Mouse (Mus musculus) brown adipose tissue, adult 24 weeks (tissue): ENCODE measurements around the gene Cabp4. TPM values are rescaled to one million over a fixed set of nuclear protein-coding genes. Genes with fewer than 3 reads are reported as not detected.

Source experiments
- H3K27ac ChIP-seq: fragments of 200-500 bp; replicated peaks from 2 replicates; pipeline ENCODE4 v1.5.1; 2012; ENCODE audit warnings: low read depth, mild to moderate bottlenecking, low read length
- H3K4me1 ChIP-seq: fragments of 200-500 bp; 2 replicates; pipeline ENCODE4 v1.6.1; 2012; ENCODE audit warnings: low read length, mixed read lengths; ENCODE audit not compliant: control insufficient read depth, insufficient read depth, insufficient read length
- H3K4me3 ChIP-seq: fragments of 200-500 bp; 2 replicates; pipeline ENCODE4 v1.5.1; 2012; ENCODE audit warnings: low read depth, mild to moderate bottlenecking, low read length, moderate library complexity; ENCODE audit not compliant: insufficient read depth
- polyA plus RNA-seq: library from polyadenylated mRNA; stranded (reverse); fragments of >200 nt; gene quantifications from 2 replicates; pipeline ENCODE4 v1.2.4, GENCODE M21; 2012; ENCODE audit not compliant: missing spikeins, insufficient read depth, insufficient read length

Cabp4 gene
- polyA plus RNA-seq, 1 experiment = not detected

DNA sequence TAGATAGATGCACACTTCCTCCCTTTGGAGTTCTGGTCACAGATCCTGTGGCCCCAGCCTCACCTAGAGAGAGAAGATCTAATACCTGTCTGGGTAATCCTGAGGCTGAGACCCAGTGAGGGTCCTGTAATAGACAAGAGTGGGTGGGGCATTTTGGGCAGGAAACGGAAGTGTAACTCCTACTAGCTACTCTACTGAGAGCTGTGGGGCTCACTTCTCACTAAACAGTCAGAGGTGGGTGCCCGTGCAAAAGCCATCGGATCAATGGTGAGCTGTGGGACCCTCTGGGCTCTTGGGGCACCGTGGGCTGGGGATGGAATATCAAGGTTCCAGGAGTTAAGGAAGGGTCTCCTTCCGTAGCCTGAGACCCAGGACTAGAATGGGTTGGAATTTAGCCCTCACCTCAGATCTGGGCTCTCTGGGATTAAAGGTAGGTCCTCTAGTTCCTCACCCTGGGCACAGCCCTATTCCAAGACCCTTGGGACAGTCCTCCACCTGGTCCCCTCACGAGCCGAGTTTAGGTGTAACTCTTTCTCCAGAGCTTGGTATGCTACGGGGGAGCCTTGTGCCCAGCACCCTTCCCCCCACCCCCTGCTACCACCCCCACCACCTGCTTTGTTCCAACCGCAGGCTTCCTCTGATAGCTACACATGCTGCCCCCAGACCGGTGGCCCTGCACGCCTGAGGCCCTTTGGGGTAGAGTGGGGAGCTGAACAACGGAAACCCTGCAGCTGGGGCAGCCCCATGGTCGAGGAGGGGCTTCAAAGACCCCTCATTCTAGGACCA lies 10.8 kb upstream of the Cabp4 start:
- Histone ChIP-seq H3K4me1 (peaks cover 10% of the 10 kb centered on the region), H3K27ac (no peak overlapping the region), H3K4me3 (0 out of 2 replicates have a peak overlapping the region, but pooled peaks have one; percentile 2)

DNA sequence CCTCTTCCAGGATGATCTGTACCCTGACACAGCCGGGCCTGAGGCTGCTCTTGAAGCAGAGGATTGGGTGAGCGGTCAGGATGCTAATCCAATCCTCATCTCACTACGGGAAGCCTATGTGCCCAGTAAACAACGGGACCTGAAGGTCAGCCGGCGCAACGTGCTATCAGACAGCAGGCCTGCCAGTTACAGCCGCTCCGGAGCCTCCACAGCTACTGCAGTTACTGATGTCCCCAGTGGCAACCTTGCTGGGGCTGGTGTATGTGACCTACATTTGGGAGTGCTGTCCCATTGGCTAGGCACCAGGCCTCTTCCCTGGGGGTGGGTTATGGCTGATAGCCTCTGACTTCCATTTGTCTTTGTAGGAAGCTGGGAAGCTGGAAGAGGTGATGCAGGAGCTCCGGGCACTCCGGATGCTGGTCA lies 9.4 kb upstream of the Cabp4 start, which contains the start of gene Ptprcap:
TSS of gene Ptprcap (plus strand) at position 373 of the 423 bp plus-strand sequence.
- peaks cover 15% of the 10 kb centered on the region for H3K4me1 ChIP-seq
- 0 out of 2 replicates have a peak within 1 kb of the TSS, but pooled peaks have one; percentile 2 for H3K4me3 ChIP-seq
- H3K27ac ChIP-seq = no peak within 1 kb of the TSS

DNA sequence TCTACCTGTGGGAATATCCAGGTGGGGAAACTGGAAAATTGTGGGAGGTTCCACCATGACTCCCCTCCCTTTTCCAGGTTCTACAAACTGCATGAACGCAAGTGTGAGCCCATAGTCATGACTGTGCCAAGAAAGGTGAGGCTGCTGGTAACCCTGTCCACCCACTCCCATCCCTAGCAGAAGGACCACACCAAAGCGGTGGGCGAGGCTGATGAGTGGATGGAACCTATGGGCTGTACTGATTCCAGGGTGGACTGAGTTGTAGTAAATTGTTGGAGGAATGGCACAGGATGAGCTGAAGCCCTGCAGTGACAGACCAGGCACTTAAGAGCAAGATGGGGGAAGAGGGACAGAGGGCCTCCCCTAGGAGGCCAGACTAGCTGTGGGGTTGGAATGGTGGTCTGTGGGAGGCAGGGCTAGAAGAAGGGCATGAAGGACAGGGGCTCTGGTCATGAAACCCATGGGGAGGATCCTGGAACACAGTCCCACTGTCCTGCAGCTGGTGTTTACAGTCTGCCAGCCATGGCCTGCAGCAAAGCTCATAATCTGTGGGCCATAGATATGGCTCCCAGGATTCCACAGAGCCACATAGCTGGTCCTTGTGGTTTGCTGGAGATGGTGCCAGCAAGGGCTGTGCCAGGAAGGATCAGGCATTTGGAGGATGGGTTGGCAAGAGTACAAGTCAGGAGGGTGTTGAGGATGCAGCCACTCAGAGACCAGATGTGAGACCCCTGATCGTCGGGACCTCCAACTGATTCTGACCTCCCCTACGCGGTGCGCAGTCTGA lies 8.8 kb upstream of the Cabp4 start:
- Histone ChIP-seq H3K4me1 (peaks cover 20% of the 10 kb centered on the region), H3K4me3 (no peak overlapping the region), H3K27ac (no peak overlapping the region)

DNA sequence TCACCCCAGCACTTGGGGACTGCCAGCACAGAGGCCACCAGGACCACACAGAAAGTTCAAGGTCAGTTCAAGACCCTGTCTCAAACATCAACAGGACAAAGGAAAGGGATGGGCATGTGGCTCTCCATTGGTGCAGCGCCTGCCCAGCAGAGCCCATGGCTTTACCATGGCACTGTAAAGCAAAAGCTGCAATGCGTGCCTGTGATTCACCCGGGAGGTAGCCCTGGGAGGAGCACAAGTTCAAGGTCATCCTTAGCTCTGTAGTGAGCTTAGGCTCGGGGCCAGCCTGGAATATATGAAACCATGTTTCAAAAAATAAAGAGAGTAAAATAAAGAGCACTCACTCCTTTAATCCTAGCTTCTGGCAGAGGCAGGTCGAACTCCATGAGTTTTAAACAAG lies 8.1 kb upstream of the Cabp4 start:
- Histone ChIP-seq H3K4me1 (peaks cover 26% of the 10 kb centered on the region), H3K4me3 (no peak overlapping the region), H3K27ac (no peak overlapping the region)

DNA sequence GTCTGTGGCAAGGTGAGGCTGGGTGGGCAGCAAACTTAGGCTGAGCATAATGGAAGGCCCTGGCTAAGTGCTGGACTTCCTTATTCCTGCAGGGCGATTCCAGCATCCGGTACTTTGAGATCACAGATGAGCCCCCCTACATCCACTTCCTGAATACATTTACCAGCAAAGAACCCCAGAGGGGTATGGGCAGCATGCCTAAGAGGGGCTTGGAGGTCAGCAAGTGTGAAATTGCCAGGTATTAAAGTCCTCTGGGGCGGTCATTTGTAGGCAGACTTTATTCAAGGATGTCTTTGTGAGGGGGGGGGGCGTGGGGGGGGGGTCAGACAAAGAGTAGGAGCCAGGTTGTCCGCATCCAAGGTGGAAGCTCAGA lies 7.6 kb upstream of the Cabp4 start:
- Histone ChIP-seq H3K27ac (no peak overlapping the region), H3K4me3 (no peak overlapping the region), H3K4me1 (peaks cover 28% of the 10 kb centered on the region)

DNA sequence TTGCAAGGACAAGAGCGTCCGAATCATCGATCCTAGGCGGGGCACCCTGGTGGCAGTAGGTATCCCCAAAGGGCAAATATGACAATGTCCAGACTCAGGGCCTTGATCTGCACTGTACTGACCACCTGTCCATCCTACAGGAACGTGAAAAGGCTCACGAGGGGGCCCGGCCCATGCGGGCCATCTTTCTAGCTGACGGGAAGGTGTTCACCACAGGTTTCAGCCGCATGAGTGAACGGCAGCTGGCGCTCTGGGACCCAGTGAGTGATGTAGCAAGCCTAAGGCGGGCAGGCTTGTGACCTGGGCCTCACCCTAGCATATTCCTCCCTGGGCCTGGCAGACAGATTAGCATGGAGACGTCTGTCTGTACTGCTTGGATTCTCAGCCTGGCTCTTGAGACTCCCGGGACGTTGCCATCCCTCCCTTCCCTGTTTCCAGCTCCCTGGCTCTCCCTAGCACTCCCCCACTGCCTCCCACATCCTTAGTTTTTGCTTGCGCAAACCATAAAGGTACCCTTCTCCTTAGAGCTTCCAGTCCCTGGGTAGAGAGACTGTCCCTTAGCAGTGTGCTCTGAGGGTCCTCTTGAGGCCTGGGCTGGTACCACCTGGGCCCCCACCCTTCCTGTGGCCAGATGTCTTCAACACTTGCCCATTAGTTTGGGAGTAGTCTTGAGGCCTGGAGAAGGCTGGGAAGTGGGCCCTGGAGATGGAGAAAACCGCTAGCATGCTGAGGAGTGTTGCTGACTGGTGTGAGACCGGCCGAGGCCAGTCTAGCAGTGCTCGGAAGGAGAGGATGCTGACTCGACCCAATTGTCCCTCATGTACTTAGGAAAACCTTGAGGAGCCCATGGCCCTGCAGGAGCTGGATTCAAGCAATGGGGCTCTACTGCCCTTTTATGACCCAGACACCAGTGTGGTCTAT lies 7.0 kb upstream of the Cabp4 start:
- no peak overlapping the region for H3K4me3 ChIP-seq
- H3K4me1 ChIP-seq = peaks cover 31% of the 10 kb centered on the region
- no peak overlapping the region for H3K27ac ChIP-seq

DNA sequence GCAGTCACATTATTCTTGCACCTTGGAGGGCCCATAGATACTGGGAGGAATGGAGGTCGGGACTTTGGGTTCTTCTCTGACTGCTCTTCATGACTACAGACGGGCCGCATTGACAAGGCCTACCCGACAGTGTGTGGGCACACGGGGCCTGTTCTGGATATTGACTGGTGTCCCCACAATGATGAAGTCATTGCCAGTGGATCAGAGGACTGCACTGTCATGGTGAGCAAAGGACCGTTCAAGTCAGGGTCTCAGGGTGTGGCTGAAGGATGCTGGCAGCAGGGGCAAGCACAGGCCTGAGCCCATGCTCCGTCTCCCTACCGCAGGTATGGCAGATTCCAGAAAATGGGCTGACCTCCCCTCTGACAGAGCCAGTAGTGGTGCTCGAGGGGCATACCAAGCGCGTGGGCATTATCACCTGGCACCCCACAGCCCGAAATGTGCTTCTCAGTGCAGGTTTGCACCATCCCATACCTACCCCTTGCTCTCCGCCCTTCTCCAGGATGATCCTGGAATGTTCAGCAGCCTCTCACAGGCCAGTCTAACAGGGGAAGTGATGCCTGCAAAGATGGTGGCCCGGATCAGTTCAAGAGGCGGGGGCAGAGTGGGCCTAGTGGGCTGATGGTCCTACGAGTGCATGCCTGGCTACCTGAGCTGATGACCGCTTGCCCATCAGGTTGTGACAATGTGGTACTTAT lies 6.1 kb upstream of the Cabp4 start:
- Histone ChIP-seq H3K27ac (no peak overlapping the region), H3K4me3 (peak overlapping the region; percentile 80), H3K4me1 (peaks cover 36% of the 10 kb centered on the region)

DNA sequence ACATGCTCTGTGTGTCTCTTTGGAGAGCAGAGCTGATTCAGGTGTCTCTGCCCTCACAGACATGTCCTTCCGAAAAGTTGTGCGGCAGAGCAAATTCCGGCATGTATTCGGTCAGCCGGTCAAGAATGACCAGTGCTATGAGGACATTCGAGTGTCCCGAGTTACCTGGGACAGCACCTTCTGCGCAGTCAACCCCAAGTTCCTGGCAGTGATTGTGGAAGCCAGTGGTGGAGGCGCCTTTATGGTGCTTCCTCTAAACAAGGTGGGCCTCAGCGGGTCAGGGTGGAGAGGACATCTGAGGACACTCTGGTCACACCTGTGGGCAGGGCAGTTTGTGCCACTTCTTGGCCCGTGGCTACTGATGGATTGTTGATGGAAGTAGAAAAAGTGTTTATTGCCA lies 5.5 kb upstream of the Cabp4 start:
- Histone ChIP-seq H3K27ac (peak overlapping the region; percentile 71; the same call in 1 of the 2 replicates), H3K4me3 (peak overlapping the region; percentile 80), H3K4me1 (peaks cover 42% of the 10 kb centered on the region)

DNA sequence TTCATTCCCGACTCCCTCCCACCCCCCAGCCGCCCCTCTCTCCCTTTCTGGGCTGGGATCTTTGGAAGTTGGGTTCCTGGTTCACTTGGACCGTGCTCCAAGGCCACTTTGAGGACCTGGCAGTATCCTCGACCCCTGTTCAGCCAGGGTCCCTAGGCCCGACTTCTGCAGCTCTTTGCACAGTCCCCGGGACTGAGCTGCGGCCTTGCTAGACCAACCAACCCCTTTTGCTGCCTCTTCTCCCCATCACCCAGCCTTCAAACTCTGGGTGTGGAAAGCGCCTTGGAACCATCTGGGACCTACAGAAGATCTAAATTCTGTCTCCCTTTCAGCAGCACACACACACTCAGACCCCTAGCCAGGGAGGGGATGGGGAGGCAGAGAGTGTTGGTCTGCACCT lies 5.0 kb upstream of the Cabp4 start:
- Histone ChIP-seq H3K27ac (peak overlapping the region; percentile 71), H3K4me1 (peaks cover 47% of the 10 kb centered on the region)

DNA sequence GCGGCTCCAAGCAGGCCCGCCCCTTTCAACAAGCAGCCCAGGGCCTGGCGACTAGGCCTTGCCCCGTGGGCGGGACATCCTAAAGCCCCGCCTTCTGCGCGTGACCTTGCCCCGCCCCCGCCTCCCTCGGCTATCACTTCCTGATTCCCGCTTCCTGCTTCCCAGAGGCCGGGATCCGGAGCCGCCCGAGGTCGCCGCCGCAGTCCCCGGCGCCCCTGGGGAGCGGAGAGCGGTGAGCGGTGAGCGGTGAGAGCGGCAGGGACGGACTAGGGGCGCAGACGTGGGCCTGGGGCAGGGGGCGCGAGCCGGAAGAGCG lies 4.6 kb upstream of the Cabp4 start, which contains the start of gene Coro1b:
TSS of gene Coro1b (plus strand) at position 129 of the 316 bp plus-strand sequence.
- peak within 1 kb of the TSS; percentile 76 for H3K27ac ChIP-seq
- H3K4me1 ChIP-seq = peaks cover 51% of the 10 kb centered on the region
- H3K4me3 ChIP-seq = peak within 1 kb of the TSS; percentile 80

More for the DNA sequence above, 5.0 kb upstream of the Cabp4 start:
- peak overlapping the region; percentile 80 for H3K4me3 ChIP-seq

DNA sequence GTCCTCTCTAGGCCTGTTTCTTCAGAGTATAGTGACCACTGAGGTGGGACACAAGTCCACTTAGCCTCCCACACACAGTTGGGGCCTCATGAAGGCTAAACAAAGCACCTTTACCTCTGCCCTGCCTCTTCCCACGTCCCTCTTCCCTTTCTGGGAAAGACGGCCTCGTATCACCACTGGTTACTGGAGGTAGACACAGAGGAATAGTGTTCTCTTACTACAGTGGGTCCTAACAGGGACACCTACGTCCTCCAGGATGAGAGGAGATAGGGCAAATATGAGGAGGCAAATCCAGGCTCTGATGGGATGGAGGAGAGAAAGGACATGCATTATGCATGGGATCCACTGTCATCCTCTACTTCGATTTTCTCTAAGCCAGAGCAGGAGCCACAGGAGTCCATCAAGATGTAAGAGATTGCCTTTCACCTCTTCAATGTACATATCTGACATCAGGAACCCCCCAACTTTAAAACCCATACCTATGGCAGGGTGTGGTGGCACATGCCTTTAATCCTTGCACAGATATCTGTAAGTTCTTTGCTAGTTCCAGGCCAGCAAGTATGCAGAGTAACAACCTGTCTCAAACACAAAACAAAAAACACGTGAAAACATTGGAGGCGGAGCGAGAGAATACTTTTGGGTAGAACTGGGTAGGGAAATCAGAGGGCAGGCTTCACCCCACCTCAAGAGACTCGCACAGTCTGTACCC lies 4.1 kb upstream of the Cabp4 start:
- peak overlapping the region; percentile 32 for H3K4me3 ChIP-seq
- peak overlapping the region; percentile 76 for H3K27ac ChIP-seq
- H3K4me1 ChIP-seq = peaks cover 50% of the 10 kb centered on the region

DNA sequence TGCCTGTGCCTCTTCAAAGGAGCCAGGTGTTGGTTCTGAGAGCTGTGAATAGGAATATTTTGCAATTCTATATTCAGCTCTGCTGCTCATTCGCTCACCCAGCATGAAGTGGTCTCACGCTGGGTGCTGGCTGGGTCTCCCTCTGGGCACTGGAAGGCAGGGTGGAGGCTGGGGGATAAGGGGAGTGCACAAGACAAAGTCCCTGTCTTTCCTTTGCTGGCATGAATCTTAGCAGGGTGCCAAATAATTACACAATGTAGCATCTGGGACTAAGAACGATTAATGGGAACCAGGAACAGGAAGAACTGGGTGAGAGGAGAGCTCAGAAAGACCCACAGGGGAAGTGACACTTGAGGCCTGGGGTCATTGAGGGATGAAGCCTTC lies 3.2 kb upstream of the Cabp4 start:
- H3K27ac ChIP-seq = peak overlapping the region; percentile 76
- peaks cover 54% of the 10 kb centered on the region for H3K4me1 ChIP-seq
- H3K4me3 ChIP-seq = no peak overlapping the region

DNA sequence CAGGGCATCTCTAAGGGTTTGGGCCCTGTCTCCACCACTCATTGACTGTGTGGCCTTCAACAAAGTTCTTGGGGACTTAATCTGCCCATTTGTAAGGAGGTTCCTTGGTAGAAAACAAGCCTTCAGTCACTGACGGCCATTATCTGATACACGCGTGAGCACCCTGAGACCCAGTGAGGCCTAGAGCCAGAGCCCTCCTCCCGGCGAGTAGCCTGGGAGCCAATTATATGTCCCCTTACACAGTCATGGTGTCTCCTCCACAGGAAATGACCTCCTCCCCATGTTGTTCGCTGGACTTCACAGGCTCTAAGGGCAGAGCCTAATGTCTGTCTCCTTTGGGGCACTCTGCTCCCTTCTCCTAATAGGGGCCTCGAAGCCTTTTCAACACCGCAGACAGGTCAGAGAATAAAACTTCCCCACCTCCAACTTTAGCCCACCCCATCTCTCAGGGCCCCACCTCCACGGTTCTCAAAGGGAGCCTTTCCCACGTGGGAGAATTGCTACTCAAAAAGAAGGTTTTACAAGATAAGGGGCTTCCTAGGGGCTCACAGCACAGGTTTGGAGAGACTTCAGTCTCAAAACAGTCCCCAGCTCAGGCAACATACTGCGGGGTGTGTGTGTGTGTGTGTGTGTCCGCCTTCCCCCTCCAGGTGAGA lies 2.7 kb upstream of the Cabp4 start:
- peak overlapping the region; percentile 70 for H3K27ac ChIP-seq
- H3K4me1 ChIP-seq = peaks cover 54% of the 10 kb centered on the region
- H3K4me3 ChIP-seq = no peak overlapping the region
